Mouse (Mus musculus) liver, adult 2 months (tissue): ENCODE data around the gene Pcbp2. TPM values are rescaled to one million over a fixed set of nuclear protein-coding genes. Genes with fewer than 3 reads are reported as not detected.

Experiments used
- DNase-seq: peaks from one replicate; pipeline ENCODE4 v3.0.0-alpha.2; 2011; ENCODE audit warnings: low read depth, low spot score; ENCODE audit errors: extremely low read depth
- H3K27ac ChIP-seq: fragments of 200-500 bp; replicated peaks from 2 replicates; pipeline ENCODE4 v1.5.1; 2012; ENCODE audit warnings: low read depth, mild to moderate bottlenecking, control low read depth, inconsistent platforms, low read length; ENCODE audit not compliant: insufficient read depth
- H3K27me3 ChIP-seq: fragments of 200-500 bp; 2 replicates; pipeline ENCODE4 v1.6.1; 2012; ENCODE audit warnings: mild to moderate bottlenecking, moderate library complexity, low read length, inconsistent platforms; ENCODE audit not compliant: control insufficient read depth, insufficient read depth
- H3K36me3 ChIP-seq: fragments of 200-500 bp; 2 replicates; pipeline ENCODE4 v1.6.1; 2012; ENCODE audit warnings: low read length, inconsistent platforms; ENCODE audit not compliant: control insufficient read depth, insufficient read depth
- H3K4me1 ChIP-seq: fragments of 200-500 bp; 2 replicates; pipeline ENCODE4 v1.6.1; 2011; ENCODE audit warnings: low read length; ENCODE audit not compliant: control insufficient read depth, insufficient read depth
- H3K4me3 ChIP-seq: fragments of 200-500 bp; 2 replicates; pipeline ENCODE4 v1.5.1; 2011; ENCODE audit warnings: low read depth, mild to moderate bottlenecking, control low read depth, low read length, moderate library complexity; ENCODE audit not compliant: insufficient read depth
- H3K79me2 ChIP-seq: fragments of 200-500 bp; 2 replicates; pipeline ENCODE4 v1.6.1; 2012; ENCODE audit warnings: inconsistent platforms, mild to moderate bottlenecking, low read length, moderate library complexity; ENCODE audit not compliant: control insufficient read depth, insufficient read depth
- H3K9ac ChIP-seq: fragments of 200-500 bp; 2 replicates; pipeline ENCODE4 v1.6.1; 2012; ENCODE audit warnings: low read depth, mild to moderate bottlenecking, control low read depth, inconsistent platforms, low read length
- CTCF ChIP-seq: fragments of 200-500 bp; IDR thresholded peaks from 2 replicates; pipeline ENCODE4 v1.5.1; 2011; ENCODE audit warnings: low read depth, low read length, control low read depth
- POLR2A ChIP-seq: fragments of 200-500 bp; IDR thresholded peaks from 2 replicates; pipeline ENCODE4 v1.6.1; 2011; ENCODE audit warnings: low read length, control low read depth; ENCODE audit not compliant: insufficient read depth; ENCODE audit errors: extremely low read depth
- WGBS: fragments of 180-500 bp; shearing (Covaris S2); methylation state at CpG from one replicate; pipeline ENCODE4 v1.1.7; 2018; 5-methylcytosine and 5-hydroxymethylcytosine counted together
- polyA plus RNA-seq: library from polyadenylated mRNA; depleted of rRNA; stranded (reverse); fragments of >200 nt; gene quantifications from 2 replicates; pipeline ENCODE4 v1.2.3, GENCODE M21; 2012
- total RNA-seq: library from RNA; depleted of rRNA; stranded (reverse); fragments of >200 nt; gene quantifications from 2 replicates; pipeline ENCODE4 v1.2.3, GENCODE M21; 2014

Gene Pcbp2
- total and polyA plus RNA-seq, 2 experiments, result 112 to 261 TPM

DNA sequence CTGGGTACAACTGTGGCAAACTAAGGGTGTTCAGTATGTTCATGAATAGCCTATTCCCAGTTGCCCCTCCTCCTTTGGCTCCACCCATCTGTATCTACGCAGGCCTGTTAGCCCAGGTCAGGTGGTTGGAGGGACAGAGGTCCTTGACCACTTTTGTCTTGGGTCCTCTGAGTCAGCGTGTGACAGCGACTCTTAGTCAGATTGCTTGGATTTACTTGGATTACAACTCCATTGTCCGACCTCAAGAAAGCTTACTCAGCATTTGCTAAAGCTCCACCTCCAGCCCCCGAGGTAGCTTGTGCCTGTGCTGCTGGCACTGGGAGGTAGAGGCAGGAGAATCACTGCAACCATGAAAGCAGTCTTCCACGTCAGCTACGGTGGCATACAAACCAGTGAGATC lies 19.4 kb upstream of the Pcbp2 start:
- Histone ChIP-seq H3K4me1 (no peaks in the 10 kb centered on the region), H3K27ac (peak overlapping the region; percentile 87), H3K79me2 (no peaks in the 10 kb centered on the region), H3K4me3 (peak overlapping the region; percentile 3; the same call in 1 of the 2 replicates), H3K27me3 (no peaks in the 10 kb centered on the region), H3K36me3 (no peaks in the 10 kb centered on the region), H3K9ac (peak overlapping the region; percentile 57)
- WGBS, result 5% methylated on average over 7 of the region's 7 CpGs
- DNase-seq, result peak; percentile 88
- TF ChIP-seq CTCF (no peak), POLR2A (0 out of 2 replicates have a peak, but pooled peaks have one; percentile 11)

DNA sequence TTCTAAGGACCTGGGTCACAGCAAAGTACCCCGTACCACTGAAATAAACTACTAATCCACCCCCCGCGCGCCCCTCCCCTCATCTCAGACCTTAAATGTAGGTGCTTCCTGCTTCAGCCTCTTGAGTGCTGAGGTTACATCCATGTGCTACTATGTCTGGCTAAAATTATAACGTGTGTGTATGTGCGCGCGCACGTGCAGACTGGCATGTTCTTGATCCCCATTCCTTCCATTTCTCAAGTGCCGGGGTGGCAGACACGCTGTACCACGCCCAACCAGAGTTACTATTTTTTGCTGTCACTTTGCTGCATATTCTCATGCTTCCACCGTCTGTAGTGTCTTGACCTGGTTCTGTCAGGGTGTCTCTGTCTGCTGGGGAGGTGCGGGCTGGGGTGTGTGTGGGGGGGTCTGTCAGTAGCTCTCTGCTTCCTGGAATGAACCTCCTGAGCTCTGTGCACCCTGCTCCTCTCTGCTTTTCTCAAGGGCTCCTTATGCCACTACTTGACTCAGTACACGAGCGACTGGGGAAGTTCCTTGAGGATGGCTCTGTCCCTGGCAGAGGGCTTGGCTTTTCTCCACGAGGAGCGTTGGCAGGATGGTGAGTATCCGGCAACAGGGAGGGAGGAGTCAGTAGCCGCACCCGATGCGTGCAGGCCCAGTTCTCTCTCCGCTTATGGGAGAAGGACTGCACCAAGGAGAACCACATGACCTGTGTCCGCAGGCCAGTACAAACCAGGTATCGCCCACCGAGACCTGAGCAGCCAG lies 18.5 kb upstream of the Pcbp2 start:
- DNase-seq, result no peak
- no peak overlapping the region for H3K4me3 ChIP-seq
- H3K9ac ChIP-seq, result no peak overlapping the region
- no peaks in the 10 kb centered on the region for H3K79me2 ChIP-seq
- no peaks in the 10 kb centered on the region for H3K27me3 ChIP-seq
- no peak overlapping the region for H3K27ac ChIP-seq
- 87% methylated on average over 26 of the region's 26 CpGs for WGBS
- H3K36me3 ChIP-seq, result no peaks in the 10 kb centered on the region
- no peaks in the 10 kb centered on the region for H3K4me1 ChIP-seq
- TF ChIP-seq CTCF (no peak), POLR2A (no peak)

DNA sequence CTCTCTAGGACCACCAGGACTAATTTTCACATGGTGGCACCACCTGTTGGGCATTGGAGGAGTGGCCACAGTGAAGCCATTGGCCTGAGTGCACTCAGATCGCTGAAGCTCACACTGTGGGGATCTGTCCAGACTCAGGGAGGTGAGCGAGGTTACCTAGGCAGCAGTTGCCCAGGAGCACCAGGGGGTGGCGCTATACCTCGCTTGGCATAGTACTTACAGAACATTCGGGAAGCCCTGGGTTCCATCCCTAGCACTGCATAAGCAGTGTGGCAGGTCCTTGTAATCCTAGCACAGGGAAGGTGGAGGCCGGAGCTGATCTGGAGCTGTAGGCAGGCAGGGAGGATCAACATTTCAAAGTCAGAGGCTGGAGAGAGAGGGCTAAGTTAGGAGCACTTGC lies 14.3 kb upstream of the Pcbp2 start:
- Histone ChIP-seq H3K27ac (no peak overlapping the region), H3K9ac (no peak overlapping the region), H3K79me2 (no peaks in the 10 kb centered on the region; the same call in 1 of the 2 replicates), H3K36me3 (no peaks in the 10 kb centered on the region), H3K4me3 (no peak overlapping the region), H3K27me3 (no peaks in the 10 kb centered on the region), H3K4me1 (peaks cover 9% of the 10 kb centered on the region)
- no peak for DNase-seq
- TF ChIP-seq POLR2A, result no peak
- TF ChIP-seq CTCF, result peak; percentile 74
- WGBS, result 53% methylated on average over 6 of the region's 6 CpGs

DNA sequence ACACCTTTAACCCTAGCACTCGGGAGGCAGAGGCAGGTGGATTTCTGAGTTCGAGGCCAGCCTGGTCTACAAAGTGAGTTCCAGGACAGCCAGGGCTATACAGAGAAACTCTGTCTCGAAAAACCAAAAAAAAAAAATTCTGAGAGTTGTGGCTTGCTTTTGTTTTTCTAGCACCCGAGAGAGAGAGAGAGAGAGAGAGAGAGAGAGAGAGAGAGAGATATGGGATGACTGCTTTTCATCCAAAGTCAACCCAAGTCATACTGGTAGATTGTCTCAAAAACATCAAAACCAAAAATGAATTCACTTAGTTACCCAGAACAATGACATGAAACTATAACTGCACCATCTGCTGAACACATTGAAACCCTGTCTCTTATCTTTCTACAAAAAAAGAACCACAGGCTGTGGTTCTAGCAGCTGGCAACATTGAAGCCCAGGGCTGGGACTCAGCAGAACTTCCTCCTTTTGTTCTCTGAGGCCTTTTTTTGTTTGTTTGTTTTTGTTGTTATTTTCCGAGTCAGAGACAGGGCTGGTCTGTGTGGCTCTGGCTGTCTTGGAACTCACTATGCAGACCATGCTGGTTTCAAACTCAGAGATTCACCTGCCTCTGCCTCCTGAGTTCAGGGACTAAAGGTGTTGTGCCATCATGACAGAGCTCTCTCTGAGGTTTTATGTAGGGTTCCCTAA lies 12.1 kb upstream of the Pcbp2 start:
- Histone ChIP-seq H3K27ac (peak overlapping the region; percentile 14), H3K9ac (no peak overlapping the region), H3K36me3 (peaks cover 3% of the 10 kb centered on the region; the same call in 1 of the 2 replicates), H3K27me3 (no peaks in the 10 kb centered on the region), H3K4me3 (no peak overlapping the region), H3K79me2 (no peaks in the 10 kb centered on the region; the same call in 1 of the 2 replicates), H3K4me1 (peaks cover 9% of the 10 kb centered on the region)
- TF ChIP-seq POLR2A (no peak), CTCF (no peak)
- 65% methylated on average over 5 of the region's 5 CpGs for WGBS
- no peak for DNase-seq

DNA sequence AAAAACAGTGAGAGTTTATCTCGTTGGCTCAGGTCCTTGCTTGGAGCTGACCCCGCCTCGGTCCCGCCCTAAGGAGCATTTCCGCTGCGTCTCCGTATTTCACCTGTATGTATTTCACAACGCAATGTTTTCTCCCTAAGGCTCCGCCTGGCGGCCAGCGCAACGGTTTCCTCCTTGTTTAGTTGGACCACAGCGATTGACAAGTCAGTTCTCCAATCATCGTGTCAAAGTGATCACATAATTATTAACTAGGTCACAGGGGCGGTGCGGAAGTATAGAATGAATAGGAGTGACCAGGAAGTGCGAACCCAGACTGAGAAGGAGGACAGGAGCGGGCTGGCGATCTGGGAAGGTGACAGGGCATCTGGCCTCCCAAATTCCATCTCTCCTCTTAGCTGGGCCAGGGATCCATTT lies 11.4 kb upstream of the Pcbp2 start, which contains the start of gene Prr13:
Gene Prr13 (plus strand): TSS at position 125 of the 414 bp plus-strand sequence.
- no peaks in the 10 kb centered on the region for H3K27me3 ChIP-seq
- peak; percentile 79 for TF ChIP-seq POLR2A
- TF ChIP-seq CTCF, result peak; percentile 76
- H3K27ac ChIP-seq, result peak within 1 kb of the TSS; percentile 53
- DNase-seq, result peak; percentile 98
- under 1% methylated on average over 19 of the region's 19 CpGs for WGBS
- no peaks in the 10 kb centered on the region; the same call in 1 of the 2 replicates for H3K79me2 ChIP-seq
- peaks cover 5% of the 10 kb centered on the region; the same call in 1 of the 2 replicates for H3K36me3 ChIP-seq
- peak within 1 kb of the TSS; percentile 70 for H3K9ac ChIP-seq
- peak within 1 kb of the TSS; percentile 68 for H3K4me3 ChIP-seq
- peaks cover 9% of the 10 kb centered on the region for H3K4me1 ChIP-seq

DNA sequence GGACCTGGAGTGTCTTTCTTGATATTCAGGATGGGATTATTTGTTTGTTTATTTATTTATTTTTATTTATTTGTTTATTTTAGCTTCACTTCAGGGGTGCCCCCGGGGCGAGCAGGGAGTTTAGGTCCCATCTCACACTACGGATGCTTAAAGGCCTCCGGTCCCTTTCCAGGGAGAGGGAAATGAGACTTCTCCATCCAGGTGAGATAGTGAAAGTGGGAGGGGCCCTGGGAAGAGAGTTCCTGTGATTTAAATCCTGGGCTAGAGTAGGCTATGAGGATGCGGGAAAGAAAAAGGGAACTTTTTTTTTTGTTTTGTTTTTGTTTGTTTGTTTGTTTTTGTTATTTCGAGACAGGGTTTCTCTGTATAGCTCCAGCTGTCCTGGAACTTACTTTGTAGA lies 11.0 kb upstream of the Pcbp2 start:
- Histone ChIP-seq H3K36me3 (peaks cover 7% of the 10 kb centered on the region; the same call in 1 of the 2 replicates), H3K79me2 (no peaks in the 10 kb centered on the region; the same call in 1 of the 2 replicates), H3K27me3 (no peaks in the 10 kb centered on the region), H3K27ac (peak overlapping the region; percentile 53; the same call in 1 of the 2 replicates), H3K4me1 (peaks cover 9% of the 10 kb centered on the region), H3K4me3 (peak overlapping the region; percentile 68), H3K9ac (peak overlapping the region; percentile 70)
- no peak for TF ChIP-seq POLR2A
- TF ChIP-seq CTCF, result no peak
- no peak for DNase-seq
- WGBS, result 13% methylated on average over 6 of the region's 6 CpGs
